Mouse (Mus musculus) lung, adult 2 months (tissue): ENCODE results near the gene Sumo1. TPM values are rescaled to one million over a fixed set of nuclear protein-coding genes. Genes with fewer than 3 reads are reported as not detected.
A peak's percentile ranks its signal among the peaks of the same experiment; 100 is the strongest.

Experiments used
- DNase-seq: peaks from one replicate; pipeline ENCODE4 v3.0.0; 2022
- H3K4me1 ChIP-seq: fragments of 200-500 bp; 2 replicates; pipeline ENCODE4 v1.6.1; 2011; ENCODE audit warnings: low read length; ENCODE audit not compliant: control insufficient read depth, insufficient read depth
- H3K4me3 ChIP-seq: fragments of 200-500 bp; replicated peaks from 2 replicates; pipeline ENCODE3; 2011; ENCODE audit warnings: low read depth, mild to moderate bottlenecking, control low read depth, low read length; ENCODE audit errors: extremely low read depth
- CTCF ChIP-seq: fragments of 200-500 bp; IDR thresholded peaks from 2 replicates; pipeline ENCODE4 v1.5.1; 2011; ENCODE audit warnings: mild to moderate bottlenecking, low read length, control low read depth; ENCODE audit not compliant: insufficient read depth
- POLR2A ChIP-seq: fragments of 200-500 bp; IDR thresholded peaks from 2 replicates; pipeline ENCODE4 v1.6.1; 2011; ENCODE audit warnings: low read depth, mild to moderate bottlenecking, control low read depth, low read length, borderline replicate concordance; ENCODE audit errors: extremely low read depth
- WGBS: fragments of 180-500 bp; shearing (Covaris S2); methylation state at CpG from one replicate; pipeline ENCODE4 v1.1.7; 2018; 5-methylcytosine and 5-hydroxymethylcytosine counted together
- polyA plus RNA-seq: library from polyadenylated mRNA; depleted of rRNA; stranded (reverse); fragments of >200 nt; gene quantifications from 2 replicates; pipeline ENCODE4 v1.2.3, GENCODE M21; 2012

Gene Sumo1
- polyA plus RNA-seq, 1 experiment = 16.2 TPM

- no peak for TF ChIP-seq POLR2A
- TF ChIP-seq CTCF = no peak
- WGBS = 41% methylated on average over 11 of the region's 11 CpGs
- Histone ChIP-seq H3K4me1 (no peaks in the 10 kb centered on the region), H3K4me3 (no peak overlapping the region)
- no peak for DNase-seq
Measured at GRCm38 (mm10) chr1:59602531-59603416, 67.9 kb downstream of the Sumo1 start.

- Histone ChIP-seq H3K4me1 (no peaks in the 10 kb centered on the region), H3K4me3 (no peak overlapping the region)
- no peak for TF ChIP-seq POLR2A
- TF ChIP-seq CTCF = no peak
- WGBS = 78% methylated on average over 9 of the region's 9 CpGs
- no peak for DNase-seq
Measured at GRCm38 (mm10) chr1:59595609-59596008, 75.0 kb downstream of the Sumo1 start.

- H3K4me1 ChIP-seq = no peaks in the 10 kb centered on the region
- no peak for DNase-seq
- TF ChIP-seq POLR2A (no peak), CTCF (no peak)
- no peak overlapping the region for H3K4me3 ChIP-seq
- 74% methylated on average over 11 of the region's 11 CpGs for WGBS
Measured at GRCm38 (mm10) chr1:59594586-59595266, 75.9 kb downstream of the Sumo1 start.

- DNase-seq = no peak
- no peak for TF ChIP-seq POLR2A
- TF ChIP-seq CTCF = no peak
- 58% methylated on average over 2 of the region's 2 CpGs for WGBS
Measured at GRCm38 (mm10) chr1:59593622-59594035, 77.0 kb downstream of the Sumo1 start.

GRCm38 (mm10) chr1:59592876-59593275, 77.8 kb downstream of the Sumo1 start:
- no peak for DNase-seq
- TF ChIP-seq POLR2A = no peak
- no peak for TF ChIP-seq CTCF
- WGBS = 34% methylated on average over 12 of the region's 12 CpGs
- no peak overlapping the region for H3K4me3 ChIP-seq
- no peaks in the 10 kb centered on the region for H3K4me1 ChIP-seq

More at GRCm38 (mm10) chr1:59593622-59594035, 77.0 kb downstream of the Sumo1 start:
- Histone ChIP-seq H3K4me3 (no peak overlapping the region), H3K4me1 (no peaks in the 10 kb centered on the region)

- peak; percentile 13 for DNase-seq
- H3K4me3 ChIP-seq = no peak overlapping the region
- WGBS = 29% methylated on average over 10 of the region's 10 CpGs
Measured at GRCm38 (mm10) chr1:59592359-59592758, 78.3 kb downstream of the Sumo1 start.

GRCm38 (mm10) chr1:59589271-59589670, 81.4 kb downstream of the Sumo1 start:
- no peak for TF ChIP-seq CTCF
- no peak for TF ChIP-seq POLR2A
- WGBS = 53% methylated on average over 1 of the region's 1 CpGs
- no peak overlapping the region for H3K4me3 ChIP-seq
- H3K4me1 ChIP-seq = no peaks in the 10 kb centered on the region
- no peak for DNase-seq

More at GRCm38 (mm10) chr1:59592359-59592758, 78.3 kb downstream of the Sumo1 start:
- H3K4me1 ChIP-seq = no peaks in the 10 kb centered on the region
- TF ChIP-seq CTCF = no peak
- no peak for TF ChIP-seq POLR2A

- peak; percentile 74 for DNase-seq
- 21% methylated on average over 18 of the region's 18 CpGs for WGBS
- Histone ChIP-seq H3K4me1 (0 out of 2 replicates have a peak, but pooled peaks cover under 1% of the 10 kb centered on the region), H3K4me3 (no peak overlapping the region)
- TF ChIP-seq CTCF (peak; percentile 62), POLR2A (no peak)
Measured at GRCm38 (mm10) chr1:59584656-59585410, 85.8 kb downstream of the Sumo1 start.

- 0 out of 2 replicates have a peak, but pooled peaks cover 2% of the 10 kb centered on the region for H3K4me1 ChIP-seq
- 78% methylated on average over 3 of the region's 3 CpGs for WGBS
- TF ChIP-seq POLR2A = no peak
- no peak for TF ChIP-seq CTCF
- no peak for DNase-seq
- H3K4me3 ChIP-seq = no peak overlapping the region
Measured at GRCm38 (mm10) chr1:59580880-59581279, 89.8 kb downstream of the Sumo1 start.
